Mouse (Mus musculus) lung, postnatal 36 days (tissue): ENCODE data around the gene Rnf13.

Experiments used
- DNase-seq: peaks from one replicate; pipeline ENCODE4 v3.0.0; 2022; ENCODE audit warnings: mixed read lengths

Rnf13 gene

DNA sequence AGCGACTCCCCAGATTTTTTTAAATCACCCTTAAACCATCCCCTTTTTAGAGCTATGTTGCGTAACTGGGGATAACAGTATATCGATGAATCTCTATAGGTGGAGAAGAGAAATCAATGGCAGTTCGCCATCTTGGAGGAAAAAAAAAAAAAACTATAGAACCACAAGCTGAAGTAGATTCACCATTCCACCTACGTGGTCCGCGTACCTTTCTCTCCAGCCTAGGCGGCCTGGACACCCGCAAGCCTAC is 110.7 kb downstream of the Rnf13 start:
- peak; percentile 30 for DNase-seq

DNA sequence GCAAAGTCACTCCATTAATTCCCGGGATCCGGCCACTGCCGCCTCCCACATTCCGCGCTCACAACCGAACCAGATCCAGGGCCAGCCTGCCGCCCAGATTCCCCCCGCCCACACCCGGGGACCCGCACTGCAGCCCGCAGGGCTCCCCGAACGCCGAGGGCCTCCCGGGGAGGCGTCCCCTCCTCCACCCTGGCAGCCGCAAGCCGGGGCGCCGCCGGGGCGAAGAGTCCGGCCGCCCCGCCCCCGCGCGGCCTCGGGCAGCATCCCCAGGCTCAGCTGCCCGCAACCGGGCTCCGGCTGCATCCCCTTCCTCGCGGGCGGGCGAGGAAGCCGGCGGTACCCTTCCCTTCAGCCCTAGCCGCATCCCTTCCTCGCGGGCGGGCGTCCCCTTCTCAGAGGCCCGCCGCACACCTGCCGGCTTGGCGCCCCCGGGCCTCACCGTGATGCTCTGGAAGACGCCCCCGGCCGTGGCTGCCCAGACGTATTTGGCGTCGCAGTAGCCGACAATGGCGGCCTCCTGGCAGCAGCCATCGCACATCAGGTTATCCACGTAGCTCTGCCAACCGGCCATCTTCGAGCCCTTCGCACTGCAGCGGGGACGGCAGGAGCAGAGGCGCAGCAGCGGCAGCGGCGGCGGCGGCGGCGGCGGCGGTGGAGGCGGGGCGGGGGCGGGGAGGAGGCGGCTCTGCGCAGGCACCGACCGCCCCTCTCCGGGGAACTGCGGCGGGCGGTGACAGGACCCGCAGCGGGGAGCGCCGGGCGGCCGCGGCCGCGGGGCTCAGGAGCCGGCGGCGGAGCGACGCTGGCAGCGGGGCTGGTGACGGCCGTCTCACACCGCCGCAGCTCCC is 111.3 kb downstream of the Rnf13 start:
- DNase-seq = peak; percentile 48

DNA sequence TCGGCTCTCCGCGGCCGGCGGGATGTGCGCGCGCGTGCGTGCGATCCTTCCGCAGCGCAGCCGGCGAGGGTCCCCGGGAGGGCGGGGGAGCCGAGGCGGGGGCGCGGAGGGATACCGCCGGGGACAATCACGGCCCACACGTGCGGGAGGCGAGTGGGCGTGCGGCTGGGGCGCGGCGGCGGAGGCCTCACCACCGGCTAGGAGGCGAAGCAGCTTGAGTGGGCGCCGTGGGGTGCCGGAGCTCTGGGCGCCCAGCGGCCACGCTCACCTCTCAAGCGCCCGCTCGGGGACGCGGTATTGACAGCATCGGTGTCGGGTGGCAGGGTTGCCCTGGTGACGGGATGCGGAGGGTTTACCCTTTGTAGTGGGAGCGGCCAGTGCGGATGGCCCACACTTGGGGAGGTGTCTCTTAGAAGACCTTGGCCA is 111.9 kb downstream of the Rnf13 start, which contains the start of gene Pfn2:
Gene Pfn2, minus strand, starts transcription at position 320 of the 426 bp plus-strand sequence.
- peak; percentile 46 for DNase-seq

DNA sequence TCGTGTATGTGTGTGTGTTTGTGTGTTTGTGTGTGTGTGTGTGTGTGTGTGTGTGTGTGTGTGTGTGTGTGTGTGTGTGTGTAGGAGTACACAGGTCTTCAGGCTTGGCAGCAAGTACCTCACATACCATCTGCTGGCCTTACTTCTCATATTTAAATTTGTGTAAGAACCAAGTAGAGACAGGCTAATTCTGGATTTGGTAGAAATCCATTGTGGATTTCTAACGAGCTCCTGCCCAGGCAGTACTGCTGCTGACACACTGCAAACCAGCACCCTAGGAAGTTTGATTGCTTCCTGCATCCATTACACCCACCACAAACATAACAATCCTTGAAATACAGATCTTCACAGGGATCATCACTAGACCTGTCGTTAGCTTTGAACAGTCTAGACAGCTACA is 147.1 kb downstream of the Rnf13 start:
- DNase-seq = no peak
